Mouse (Mus musculus) Patski (cell line): ENCODE measurements around the gene Crip1. TPM values are rescaled to one million over a fixed set of nuclear protein-coding genes. Genes with fewer than 3 reads are reported as not detected.

Experiments used
- ATAC-seq: fragments of 100-300 bp; one replicate; pipeline ENCODE4 v1.8.0; 2021
- CTCF ChIA-PET: fragments of 350-600 bp; sonication (Branson Sonifier 250); formaldehyde crosslinking; loops from one replicate; lab custom pipeline; 2022; ENCODE audit warnings: inconsistent platforms; lab: Charles Lee
- POLR2A ChIA-PET: fragments of 350-600 bp; sonication (Branson Sonifier 250); formaldehyde crosslinking; loops from one replicate; lab custom pipeline; 2022; ENCODE audit warnings: antibody characterized with exemption, inconsistent platforms; lab: Charles Lee
- DNase-seq: peaks from one replicate; pipeline ENCODE4 v3.0.0-alpha.2; 2011; ENCODE audit warnings: low read depth, low spot score
- H3K27me3 ChIP-seq: fragments of 371-371 bp; one replicate; pipeline ENCODE4 v1.5.1; 2021
- CTCF ChIP-seq: fragments of 100-300 bp; IDR thresholded peaks from one replicate; pipeline ENCODE4 v1.5.1; 2021
- in situ Hi-C: fragments of 300-500 bp; cut with MboI; formaldehyde crosslinking; loops from 3 replicates; pipeline ENCODE4 v1.11.1; 2018; ENCODE audit warnings: low pct_unique_long_range_greater_than_20kb, mixed read lengths
- polyA plus RNA-seq: library from polyadenylated mRNA; unstranded; gene quantifications from one replicate; pipeline ENCODE4 v1.2.3, GENCODE M21; 2021

Crip1 gene
- polyA plus RNA-seq, 1 experiment from 2014 or later: 0.17 TPM

DNA sequence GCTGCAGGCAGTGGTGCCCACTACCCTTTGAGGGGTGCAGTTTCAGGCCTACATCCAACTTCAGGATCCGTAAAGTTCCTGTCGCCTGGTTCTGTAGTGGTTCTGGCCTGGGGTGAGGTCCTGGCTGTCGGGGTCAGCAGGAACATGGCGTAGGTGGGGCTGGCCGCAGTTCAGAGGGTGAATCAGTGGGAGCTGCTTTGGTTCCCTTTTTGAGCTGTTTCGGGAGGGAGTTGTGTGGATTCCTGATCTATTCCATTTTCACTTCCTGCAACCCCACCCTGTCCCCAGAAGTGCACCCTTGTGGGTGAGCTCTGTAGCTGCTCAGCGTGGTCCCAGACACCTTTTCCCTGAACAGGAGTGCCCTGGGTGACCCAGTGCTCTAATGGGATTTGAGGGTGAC, 7.9 kb downstream of the Crip1 start:
- POLR2A ChIA-PET: no interaction called here
- CTCF ChIA-PET: no interaction called here
- no peak for TF ChIP-seq CTCF
- in situ Hi-C loops: loop anchor here (5.0 kb wide), 1 partner anchor 147 kb away; no protein-coding TSS in a partner anchor
- no peaks in the 10 kb centered on the region for H3K27me3 ChIP-seq
- DNase-seq: no peak
- ATAC-seq: no peak

DNA sequence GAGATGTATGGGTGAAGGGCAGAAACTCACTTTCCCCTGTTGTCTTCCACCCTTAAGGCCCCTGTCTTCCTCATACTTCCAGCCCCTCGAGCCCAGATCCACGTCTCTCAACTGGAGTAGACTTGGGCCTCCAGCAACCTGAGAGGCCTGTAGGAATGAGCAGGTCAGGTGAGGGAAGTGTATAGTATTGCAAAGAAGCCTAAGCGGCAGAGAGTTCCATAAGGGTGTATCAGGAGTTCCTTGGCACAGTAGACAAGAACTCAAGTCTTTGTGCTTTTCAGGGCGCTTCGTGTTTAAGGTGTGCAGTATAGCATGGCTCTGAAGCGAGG, 8.6 kb downstream of the Crip1 start:
- ChIA-PET CTCF (interaction anchor here (0.8 to 3.0 kb wide), 7 partner anchors 9 to 149 kb away, joined by 3 to 19 read pairs (median 3); partner anchors contain the start of gene Crip1), POLR2A (no interaction called here)
- no peak for ATAC-seq
- no peak for TF ChIP-seq CTCF
- no peaks in the 10 kb centered on the region for H3K27me3 ChIP-seq
- no peak for DNase-seq
- in situ Hi-C loops: loop anchor here (5.0 kb wide), 1 partner anchor 147 kb away; no protein-coding TSS in a partner anchor

DNA sequence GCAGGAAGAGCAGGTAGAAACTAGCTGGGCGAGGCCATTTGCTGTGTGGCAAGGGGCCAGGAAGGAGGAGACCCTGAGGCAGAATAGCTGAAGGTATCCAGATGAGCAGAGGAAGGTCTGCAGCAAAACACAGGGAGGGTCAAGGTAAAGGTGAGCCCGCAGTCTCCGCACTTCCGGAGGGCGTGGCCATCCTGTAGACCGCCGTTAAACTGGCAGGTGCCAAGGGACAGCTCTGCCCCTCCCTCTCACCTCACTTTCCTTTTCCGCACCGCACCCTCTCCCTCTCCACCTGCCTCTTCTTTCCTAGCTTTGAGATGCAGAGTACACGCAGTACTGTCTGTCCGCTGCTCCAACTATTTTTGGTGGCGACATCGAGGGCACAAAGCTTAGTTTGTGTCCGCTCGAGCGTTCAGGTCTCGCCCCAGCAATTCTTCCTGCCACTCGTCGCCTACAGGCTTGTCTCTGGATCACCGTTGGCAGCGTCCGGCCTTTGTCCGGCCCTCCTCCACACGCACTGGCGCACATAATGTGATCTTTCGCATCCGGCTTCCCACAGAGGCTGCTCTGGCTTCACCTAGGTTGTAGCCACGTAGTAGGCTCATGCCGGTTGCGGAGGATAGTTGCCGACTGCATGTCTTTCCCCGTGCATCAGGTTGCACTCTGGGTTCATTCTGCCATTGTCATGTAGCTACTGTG, 9.1 kb downstream of the Crip1 start:
- no peaks in the 10 kb centered on the region for H3K27me3 ChIP-seq
- TF ChIP-seq CTCF: no peak
- CTCF ChIA-PET: interaction anchor here (0.8 to 3.0 kb wide), 7 partner anchors 9 to 150 kb away, joined by 3 to 19 read pairs (median 3); partner anchors contain the start of gene Crip1
- DNase-seq (no peak), ATAC-seq (peak; percentile 28)
- POLR2A ChIA-PET: interaction anchor here (1.1 kb wide), 1 partner anchor 14 kb away, joined by 4 read pairs; no protein-coding TSS in a partner anchor
- in situ Hi-C loops: no loop called here

DNA sequence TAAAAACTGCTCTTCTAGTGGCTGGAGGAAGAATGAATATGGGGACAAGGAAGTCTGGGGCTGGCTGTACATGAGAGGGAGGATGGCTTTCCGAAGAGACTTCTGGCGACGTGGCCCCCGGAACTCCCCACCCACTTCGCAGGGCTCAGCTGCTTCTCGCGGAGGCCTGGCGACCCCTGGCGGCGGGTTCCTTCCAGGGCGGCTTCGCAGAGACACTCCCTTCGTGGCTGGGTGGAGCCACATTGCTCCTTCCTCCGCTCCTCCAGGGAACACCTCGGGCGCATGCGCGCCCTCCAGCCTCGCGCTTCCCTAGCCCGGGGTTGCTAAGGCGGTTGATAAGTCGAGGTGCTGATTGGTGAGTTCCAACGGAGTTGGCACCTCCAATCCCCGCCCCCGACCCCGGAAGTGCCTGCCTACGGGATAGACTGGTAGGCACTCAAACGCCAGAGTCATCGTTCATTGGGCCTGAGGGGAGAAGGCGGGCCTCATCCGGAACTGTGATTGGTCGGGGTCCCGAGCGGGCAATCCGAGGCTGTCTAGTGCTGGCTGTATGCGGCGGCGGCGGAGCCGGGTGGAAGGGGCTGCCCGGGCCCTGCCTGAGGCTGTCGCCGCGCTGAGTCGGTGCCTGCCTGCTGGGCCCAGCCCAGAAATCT, 9.9 kb downstream of the Crip1 start, which contains the start of gene Tedc1:
TSS of gene Tedc1 (plus strand) at position 535 of the 653 bp plus-strand sequence.
- in situ Hi-C loops: no loop called here
- CTCF ChIA-PET: interaction anchor here (1.1 to 3.0 kb wide), 6 partner anchors 10 to 150 kb away, joined by 3 to 19 read pairs (median 4); partner anchors contain the start of gene Crip1
- H3K27me3 ChIP-seq: no peaks in the 10 kb centered on the region
- POLR2A ChIA-PET: interaction anchor here (1.1 kb wide), 1 partner anchor 15 kb away, joined by 4 read pairs; no protein-coding TSS in a partner anchor
- no peak for TF ChIP-seq CTCF
- ATAC-seq (peak; percentile 92), DNase-seq (peak; percentile 95)

DNA sequence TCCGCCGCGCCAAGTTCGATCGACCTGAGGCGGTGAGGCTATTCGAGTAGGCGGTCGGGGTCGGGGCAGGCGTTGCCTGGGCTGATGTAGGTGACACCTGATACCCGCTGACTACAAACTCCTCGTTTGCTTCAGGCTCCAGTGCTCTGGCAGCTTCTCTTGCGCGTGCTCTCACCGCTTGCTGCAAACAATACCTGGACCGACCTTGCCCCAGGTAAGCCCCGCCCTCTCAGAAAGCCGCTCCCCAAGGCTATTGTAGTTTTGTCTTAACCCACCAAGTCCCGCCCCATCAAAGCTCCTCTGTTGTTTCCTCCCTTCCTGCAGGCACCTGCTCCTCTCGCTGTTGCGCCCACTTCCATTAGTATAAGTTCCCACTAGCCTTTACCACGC, 10.4 kb downstream of the Crip1 start:
- ChIA-PET CTCF (interaction anchor here (3.0 kb wide), 1 partner anchor 11 kb away, joined by 19 read pairs; the partner anchor contains the start of gene Crip1), POLR2A (no interaction called here)
- no peak for DNase-seq
- ATAC-seq: peak; percentile 0
- no peak for TF ChIP-seq CTCF
- H3K27me3 ChIP-seq: no peaks in the 10 kb centered on the region
- in situ Hi-C loops: no loop called here

DNA sequence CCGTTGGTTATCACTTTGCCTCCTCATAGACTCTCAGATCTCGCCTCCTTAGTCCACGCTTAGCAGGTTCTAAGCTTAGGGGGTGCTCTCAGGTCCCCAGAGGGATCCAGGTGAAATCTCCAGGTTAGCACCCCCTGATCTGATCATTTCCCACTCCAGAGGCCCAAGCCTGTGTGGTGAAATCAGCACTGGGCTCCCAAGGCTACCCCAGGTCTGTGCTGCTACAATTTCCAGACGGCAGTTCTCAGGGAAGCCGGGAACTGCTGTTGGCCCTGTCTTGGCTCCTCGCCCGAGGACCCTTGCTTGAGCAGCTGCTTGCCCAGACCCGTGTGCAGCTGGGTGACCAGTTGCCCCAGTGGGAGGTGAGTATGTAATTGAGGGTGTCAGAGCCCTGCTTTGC, 10.9 kb downstream of the Crip1 start:
- ChIA-PET POLR2A (no interaction called here), CTCF (interaction anchor here (3.0 kb wide), 1 partner anchor 11 kb away, joined by 19 read pairs; the partner anchor contains the start of gene Crip1)
- no peak for TF ChIP-seq CTCF
- DNase-seq (no peak), ATAC-seq (no peak)
- H3K27me3 ChIP-seq: no peaks in the 10 kb centered on the region
- in situ Hi-C loops: no loop called here

DNA sequence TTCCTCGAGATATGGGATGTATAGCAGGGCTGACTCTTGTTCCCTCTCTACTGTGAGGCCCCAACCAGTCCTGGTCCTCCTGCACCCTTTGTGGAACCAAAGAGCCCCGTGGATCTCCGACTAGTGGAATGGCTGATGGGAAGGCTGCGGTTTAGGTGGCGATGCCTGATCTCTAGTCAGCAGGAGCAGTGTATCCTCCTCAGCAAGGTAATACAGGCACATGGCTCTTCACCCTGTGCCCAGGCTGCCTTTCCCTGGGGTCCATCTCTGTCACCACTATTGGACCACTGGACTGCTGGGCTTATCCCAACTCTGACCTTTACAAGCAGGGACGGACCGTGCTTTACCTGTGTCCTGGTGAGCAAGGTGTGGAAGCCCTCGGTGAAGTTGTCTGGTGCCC, 11.4 kb downstream of the Crip1 start:
- ATAC-seq (no peak), DNase-seq (no peak)
- no peaks in the 10 kb centered on the region for H3K27me3 ChIP-seq
- TF ChIP-seq CTCF: no peak
- ChIA-PET POLR2A (no interaction called here), CTCF (interaction anchor here (3.0 kb wide), 1 partner anchor 12 kb away, joined by 19 read pairs; the partner anchor contains the start of gene Crip1)
- in situ Hi-C loops: no loop called here

DNA sequence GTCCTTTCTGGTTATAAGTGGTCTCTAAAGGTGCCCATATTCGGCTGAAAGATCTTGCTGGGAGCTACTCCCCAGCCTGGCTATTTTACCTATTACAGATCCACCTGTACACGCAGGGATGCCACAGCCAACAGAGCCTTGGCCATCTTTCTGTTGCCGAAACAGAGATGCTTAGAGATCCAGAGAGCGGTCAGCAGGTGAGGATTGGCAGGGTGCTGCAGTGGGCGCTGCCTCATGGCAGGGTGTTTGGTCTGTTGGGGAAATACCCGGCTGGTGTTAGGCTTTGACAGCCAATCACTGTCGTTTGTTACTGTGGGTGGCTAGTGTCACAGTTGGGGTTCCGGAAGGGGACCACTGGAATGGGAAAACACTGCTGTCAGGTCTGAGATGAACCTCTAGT, 11.9 kb downstream of the Crip1 start:
- ATAC-seq: no peak
- CTCF ChIA-PET: no interaction called here
- in situ Hi-C loops: no loop called here

DNA sequence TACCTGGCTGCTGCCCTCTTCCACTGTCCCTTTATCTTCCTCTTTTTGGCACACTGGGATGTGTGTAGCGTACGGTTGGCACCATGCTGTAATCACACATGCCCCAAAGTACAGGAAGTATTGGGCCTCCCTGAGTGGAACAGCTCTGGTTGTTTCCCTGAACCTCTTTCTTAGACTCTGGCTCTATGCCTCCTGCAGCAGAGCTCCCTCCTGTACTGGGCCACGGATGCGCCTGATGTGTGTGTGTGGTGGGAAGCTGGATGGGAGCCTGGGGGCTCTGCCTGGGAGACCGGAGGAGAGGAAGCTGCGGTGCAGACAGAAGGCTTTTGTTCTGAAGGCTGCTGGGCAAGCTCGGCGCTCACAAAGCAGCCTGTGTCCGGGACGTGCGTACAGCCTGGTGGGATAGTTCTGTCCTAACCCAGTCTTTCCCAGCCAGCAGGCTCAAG, 17.5 kb downstream of the Crip1 start:
- ChIA-PET POLR2A (no interaction called here), CTCF (no interaction called here)
- no peaks in the 10 kb centered on the region for H3K27me3 ChIP-seq
- DNase-seq (no peak), ATAC-seq (no peak)
- in situ Hi-C loops: no loop called here
- no peak for TF ChIP-seq CTCF

More for the DNA sequence above, 11.9 kb downstream of the Crip1 start:
- H3K27me3 ChIP-seq: no peaks in the 10 kb centered on the region
- POLR2A ChIA-PET: no interaction called here
- TF ChIP-seq CTCF: no peak
- no peak for DNase-seq

DNA sequence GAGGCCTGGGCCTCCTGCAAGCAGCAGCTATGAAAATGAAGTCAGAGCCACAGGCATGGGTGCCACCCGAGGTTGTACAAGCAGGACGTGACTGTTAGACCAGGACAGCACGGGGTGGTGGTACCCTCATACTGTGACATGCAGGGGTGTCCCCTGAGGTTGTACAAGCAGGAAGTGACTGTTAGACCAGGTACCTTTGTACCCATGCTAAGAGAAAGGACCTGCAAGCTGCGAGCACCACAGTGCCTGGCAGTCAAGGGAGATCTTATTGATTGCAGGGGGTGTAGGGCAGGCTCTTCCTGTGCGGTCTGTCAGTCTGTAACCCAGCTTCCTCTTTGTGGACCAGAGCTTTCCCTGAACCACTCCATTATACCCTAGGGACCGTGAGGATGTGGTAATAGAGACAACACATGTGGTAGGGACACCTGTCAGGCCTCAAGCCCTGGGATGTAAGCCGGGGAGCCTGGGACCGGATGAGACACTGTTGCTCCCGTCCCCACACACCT, 22.0 kb downstream of the Crip1 start:
- TF ChIP-seq CTCF: no peak
- in situ Hi-C loops: no loop called here
- CTCF ChIA-PET: interaction anchor here (1.1 kb wide), 1 partner anchor 19 kb away, joined by 3 read pairs; no protein-coding TSS in a partner anchor
- H3K27me3 ChIP-seq: no peaks in the 10 kb centered on the region
- no peak for DNase-seq
- ATAC-seq: no peak
- POLR2A ChIA-PET: no interaction called here
